Mouse (Mus musculus) liver, embryonic 15.5 days (tissue): Measurements from ENCODE around the gene Cd68. TPM values are rescaled to one million over a fixed set of nuclear protein-coding genes. Genes with fewer than 3 reads are reported as not detected.
"Not testable (repeated sequence)": the region's sequence is repeated elsewhere in the genome, so short reads cannot be mapped to it uniquely, and the experiment has no call there.

Source experiments
- ATAC-seq: fragments of 200-750 bp; cut with Nextera tagmentation; 2 replicates; pipeline ENCODE4 v1.8.0; 2017; ENCODE audit warnings: moderate number of reproducible peaks, mild to moderate bottlenecking, moderate library complexity; ENCODE audit not compliant: insufficient read depth
- H3K27ac ChIP-seq: fragments of 300-500 bp; sonication (generic); replicated peaks from 2 replicates; pipeline ENCODE4 v1.5.1; 2015; ENCODE audit warnings: mild to moderate bottlenecking, inconsistent platforms
- H3K27me3 ChIP-seq: fragments of 300-500 bp; sonication (generic); 2 replicates; pipeline ENCODE4 v1.6.1; 2015; ENCODE audit warnings: mild to moderate bottlenecking, inconsistent platforms
- H3K36me3 ChIP-seq: fragments of 300-500 bp; sonication (generic); replicated peaks from 2 replicates; pipeline ENCODE4 v1.6.1; 2015; ENCODE audit warnings: moderate library complexity, mild to moderate bottlenecking, inconsistent platforms
- H3K4me1 ChIP-seq: fragments of 300-500 bp; sonication (generic); replicated peaks from 2 replicates; pipeline ENCODE4 v1.6.1; 2015; ENCODE audit warnings: inconsistent platforms
- H3K4me2 ChIP-seq: fragments of 300-500 bp; sonication (generic); 2 replicates; pipeline ENCODE4 v1.6.1; 2015; ENCODE audit warnings: moderate library complexity, mild to moderate bottlenecking, inconsistent platforms
- H3K4me3 ChIP-seq: fragments of 300-500 bp; sonication (generic); replicated peaks from 2 replicates; pipeline ENCODE4 v1.5.1; 2015; ENCODE audit warnings: mild to moderate bottlenecking, inconsistent platforms
- H3K9ac ChIP-seq: fragments of 300-500 bp; sonication (generic); 2 replicates; pipeline ENCODE4 v1.6.1; 2015; ENCODE audit warnings: moderate library complexity, mild to moderate bottlenecking, inconsistent platforms
- H3K9me3 ChIP-seq: fragments of 300-500 bp; sonication (generic); replicated peaks from 2 replicates; pipeline ENCODE4 v1.6.1; 2016; ENCODE audit warnings: inconsistent platforms
- WGBS: fragments of 180-500 bp; shearing (Covaris S2); methylation state at CpG from one replicate; pipeline ENCODE4 v1.1.7; 2015; ENCODE audit warnings: mixed read lengths; ENCODE audit not compliant: insufficient replicate concordance; 5-methylcytosine and 5-hydroxymethylcytosine counted together
- polyA plus RNA-seq: library from polyadenylated mRNA; unstranded; fragments of >200 nt; fragmentation: Nextera tagmentation; extraction: Ambion mirVana; gene quantifications from 2 replicates; pipeline ENCODE4 v1.2.1, GENCODE M21; 2015

The Cd68 gene
- polyA plus RNA-seq, 1 experiment from 2014 or later, result 28.2 TPM

- 61% methylated on average over 6 of the region's 6 CpGs for WGBS
- no peaks in the 10 kb centered on the region for H3K36me3 ChIP-seq
- no peak for ATAC-seq
Observed at GRCm38 (mm10) chr11:69706775-69707479, 41.0 kb upstream of the Cd68 start.

GRCm38 (mm10) chr11:69704613-69705010, 38.7 kb upstream of the Cd68 start:
- WGBS, result 39% methylated on average over 2 of the region's 2 CpGs
- no peak for ATAC-seq
- Histone ChIP-seq H3K4me1 (peaks cover 24% of the 10 kb centered on the region), H3K9me3 (no peaks in the 10 kb centered on the region), H3K9ac (no peak overlapping the region), H3K36me3 (no peaks in the 10 kb centered on the region), H3K27ac (no peak overlapping the region), H3K4me3 (no peak overlapping the region), H3K27me3 (no peaks in the 10 kb centered on the region), H3K4me2 (no peak overlapping the region)

More at GRCm38 (mm10) chr11:69706775-69707479, 41.0 kb upstream of the Cd68 start:
- H3K9ac ChIP-seq, result no peak overlapping the region
- H3K9me3 ChIP-seq, result no peaks in the 10 kb centered on the region
- H3K27ac ChIP-seq, result no peak overlapping the region
- no peak overlapping the region for H3K4me3 ChIP-seq
- no peaks in the 10 kb centered on the region for H3K27me3 ChIP-seq
- H3K4me2 ChIP-seq, result no peak overlapping the region
- peaks cover 36% of the 10 kb centered on the region for H3K4me1 ChIP-seq

- Histone ChIP-seq H3K36me3 (no peaks in the 10 kb centered on the region), H3K4me3 (no peak overlapping the region), H3K27ac (no peak overlapping the region), H3K4me1 (peaks cover 20% of the 10 kb centered on the region), H3K4me2 (no peak overlapping the region), H3K27me3 (no peaks in the 10 kb centered on the region), H3K9me3 (no peaks in the 10 kb centered on the region), H3K9ac (no peak overlapping the region)
- 57% methylated on average over 8 of the region's 8 CpGs for WGBS
- no peak for ATAC-seq
Observed at GRCm38 (mm10) chr11:69703814-69704612, 38.1 kb upstream of the Cd68 start.

- not testable (repeated sequence) for H3K27me3 ChIP-seq, H3K27ac ChIP-seq, H3K9ac ChIP-seq, H3K4me3 ChIP-seq, H3K4me2 ChIP-seq, H3K9me3 ChIP-seq, ATAC-seq, H3K36me3 ChIP-seq
- 72% methylated on average over 3 of the region's 3 CpGs for WGBS
- peaks cover 22% of the 10 kb centered on the region for H3K4me1 ChIP-seq
Observed at GRCm38 (mm10) chr11:69703381-69703780, 37.4 kb upstream of the Cd68 start.

- H3K4me1 ChIP-seq, result peaks cover 22% of the 10 kb centered on the region
- WGBS, result 76% methylated on average over 10 of the region's 10 CpGs
- ATAC-seq, H3K27me3 ChIP-seq, H3K36me3 ChIP-seq, H3K27ac ChIP-seq, H3K9me3 ChIP-seq, H3K9ac ChIP-seq, H3K4me3 ChIP-seq, H3K4me2 ChIP-seq: not testable (repeated sequence)
Observed at GRCm38 (mm10) chr11:69702886-69703285, 36.9 kb upstream of the Cd68 start.

GRCm38 (mm10) chr11:69699595-69699994, 33.6 kb upstream of the Cd68 start:
- H3K9ac ChIP-seq, result no peak overlapping the region
- H3K36me3 ChIP-seq, result no peaks in the 10 kb centered on the region
- no peaks in the 10 kb centered on the region for H3K9me3 ChIP-seq
- no peak for ATAC-seq
- H3K27me3 ChIP-seq, result peaks cover 14% of the 10 kb centered on the region
- no peak overlapping the region for H3K4me3 ChIP-seq
- WGBS, result 30% methylated on average over 1 of the region's 1 CpGs
- H3K4me2 ChIP-seq, result no peak overlapping the region
- no peak overlapping the region for H3K27ac ChIP-seq
- H3K4me1 ChIP-seq, result peaks cover 21% of the 10 kb centered on the region

- Histone ChIP-seq H3K27ac (no peak overlapping the region), H3K27me3 (peaks cover 15% of the 10 kb centered on the region), H3K9me3 (no peaks in the 10 kb centered on the region), H3K4me3 (no peak overlapping the region), H3K4me1 (peaks cover 18% of the 10 kb centered on the region), H3K36me3 (no peaks in the 10 kb centered on the region), H3K9ac (no peak overlapping the region), H3K4me2 (no peak overlapping the region)
- ATAC-seq, result no peak
- 54% methylated on average over 5 of the region's 5 CpGs for WGBS
Observed at GRCm38 (mm10) chr11:69698574-69698973, 32.6 kb upstream of the Cd68 start.

- Histone ChIP-seq H3K4me3 (no peak overlapping the region), H3K4me2 (no peak overlapping the region), H3K36me3 (no peaks in the 10 kb centered on the region), H3K27me3 (peaks cover 15% of the 10 kb centered on the region), H3K9ac (no peak overlapping the region), H3K27ac (no peak overlapping the region), H3K9me3 (no peaks in the 10 kb centered on the region), H3K4me1 (peaks cover 29% of the 10 kb centered on the region)
- no peak for ATAC-seq
- 82% methylated on average over 3 of the region's 3 CpGs for WGBS
Observed at GRCm38 (mm10) chr11:69697396-69697795, 31.4 kb upstream of the Cd68 start.

- H3K4me3 ChIP-seq, result peak within 1 kb of the TSS; percentile 56
- peaks cover 15% of the 10 kb centered on the region for H3K27me3 ChIP-seq
- H3K27ac ChIP-seq, result peak within 1 kb of the TSS; percentile 71
- ATAC-seq, result peak; percentile 56
- H3K36me3 ChIP-seq, result no peaks in the 10 kb centered on the region
- peak within 1 kb of the TSS; percentile 51 for H3K9ac ChIP-seq
- H3K9me3 ChIP-seq, result no peaks in the 10 kb centered on the region
- peaks cover 33% of the 10 kb centered on the region for H3K4me1 ChIP-seq
- 10% methylated on average over 41 of the region's 41 CpGs for WGBS
- peak within 1 kb of the TSS; percentile 68 for H3K4me2 ChIP-seq
Observed at GRCm38 (mm10) chr11:69695361-69696181, 29.6 kb upstream of the Cd68 start, which contains the start of the genes Tnfsf12 and Tnfsfm13. Gene Tnfsf12 (minus strand): TSS chr11:69695849. Gene Tnfsfm13 (minus strand): TSS chr11:69696098.

GRCm38 (mm10) chr11:69695046-69695360, 29.1 kb upstream of the Cd68 start:
- WGBS, result 44% methylated on average over 6 of the region's 6 CpGs
- H3K27ac ChIP-seq, result no peak overlapping the region
- peak overlapping the region; percentile 51; the same call in 1 of the 2 replicates for H3K9ac ChIP-seq
- no peaks in the 10 kb centered on the region for H3K36me3 ChIP-seq
- no peaks in the 10 kb centered on the region for H3K9me3 ChIP-seq
- peak overlapping the region; percentile 68 for H3K4me2 ChIP-seq
- peak overlapping the region; percentile 56 for H3K4me3 ChIP-seq
- H3K4me1 ChIP-seq, result peaks cover 33% of the 10 kb centered on the region
- peaks cover 15% of the 10 kb centered on the region for H3K27me3 ChIP-seq
- ATAC-seq, result no peak
